In genomic region chr13:60455863-60456551, GRCm38 (mm10) we compare ENCODE assay signal across 13 mouse cellular contexts.
DNase-seq lines count a peak whose midpoint lies in the region; ATAC-seq and TF ChIP-seq lines count a peak whose summit lies in the region.
"Had no signal": no experiment of that assay in that cellular context is flagged by ENCODE, and none has a peak within 500 bp of the region (broad histone marks: within the 10 kb centered on the region; RNA-seq: fewer than 3 reads in every experiment).

No protein-coding gene starts in this region.

- H3K9me3 ChIP-seq in lung, embryonic 15.5 days = no peaks in the 10 kb centered on the region
- no peaks in the 10 kb centered on the region for H3K9me3 ChIP-seq in liver, postnatal 0 days (ENCODE audit: low read length)
- H3K9me3 ChIP-seq: midbrain, embryonic 12.5 days had no signal

- no peak for TF ChIP-seq CTCF in liver, postnatal 0 days (IDR thresholded peaks at IDR 0.05; ENCODE audit: low read depth)

- no peaks in the 10 kb centered on the region for H3K27me3 ChIP-seq in lung, embryonic 15.5 days
- no peaks in the 10 kb centered on the region for H3K27me3 ChIP-seq in myocyte (ENCODE audit: control insufficient read depth, insufficient read depth, insufficient read length)
- H3K27me3 ChIP-seq in liver, postnatal 0 days (ENCODE audit: insufficient read depth, low read length) = no peaks in the 10 kb centered on the region
- H3K27me3 ChIP-seq: midbrain, embryonic 12.5 days had no signal

- no peak overlapping the region for H3K4me3 ChIP-seq in lung, embryonic 15.5 days
- H3K4me3 ChIP-seq in myocyte = no peak overlapping the region
- H3K4me3 ChIP-seq in liver, postnatal 0 days (ENCODE audit: low read depth, low read length) = no peak overlapping the region
- H3K4me3 ChIP-seq: layer of hippocampus, adult 2 months; left cerebral cortex, adult 2 months; midbrain, embryonic 12.5 days had no signal

- H3K36me3 ChIP-seq in lung, embryonic 15.5 days = no peaks in the 10 kb centered on the region
- H3K36me3 ChIP-seq in myocyte (ENCODE audit: control insufficient read depth, insufficient read depth) = no peaks in the 10 kb centered on the region
- H3K36me3 ChIP-seq in liver, postnatal 0 days (replicated peaks; ENCODE audit: insufficient read depth, low read length) = no peaks in the 10 kb centered on the region
- H3K36me3 ChIP-seq: midbrain, embryonic 12.5 days had no signal

- no peak overlapping the region for H3K27ac ChIP-seq in lung, embryonic 15.5 days
- H3K27ac ChIP-seq in liver, postnatal 0 days (ENCODE audit: low read depth) = no peak overlapping the region
- H3K27ac ChIP-seq: layer of hippocampus, adult 2 months; left cerebral cortex, adult 2 months; midbrain, embryonic 12.5 days had no signal

- H3K4me2 ChIP-seq in lung, embryonic 15.5 days = peak overlapping the region; percentile 4; the same call in 1 of the 2 replicates
- peak overlapping the region; percentile 89 for H3K4me2 ChIP-seq in myocyte (ENCODE audit: low read depth)
- H3K4me2 ChIP-seq in liver, postnatal 0 days (ENCODE audit: low read depth, low read length) = no peak overlapping the region
- H3K4me2 ChIP-seq: midbrain, embryonic 12.5 days had no signal

- DNase-seq in lung, postnatal 14 days = no peak
- peak; percentile 35 for DNase-seq in brain, adult 2 months (ENCODE audit: low read depth, low spot score)
- peak; percentile 83 for DNase-seq in fibroblast of lung, adult 2 months (ENCODE audit: low read depth)
- no peak for DNase-seq in liver, postnatal 0 days
- DNase-seq in layer of hippocampus, adult 8-10 months (ENCODE audit: low spot score in 2 of 2) = no peak
- DNase-seq: cerebellum, adult 9-11 months had no signal

- TF ChIP-seq POLR2A in myocyte (IDR thresholded peaks at IDR 0.05; ENCODE audit: insufficient read length, low read depth) = no peak

- H3K4me1 ChIP-seq in lung, embryonic 15.5 days = peaks cover 15% of the 10 kb centered on the region
- H3K4me1 ChIP-seq in liver, postnatal 0 days (ENCODE audit: insufficient read depth) = no peaks in the 10 kb centered on the region
- H3K4me1 ChIP-seq: midbrain, embryonic 12.5 days had no signal

- H3ac ChIP-seq in myocyte (ENCODE audit: control insufficient read depth, insufficient read length) = no peak overlapping the region

- ATAC-seq in lung, embryonic 15.5 days (ENCODE audit: borderline replicate concordance, extremely low read depth, low FRiP score, low TSS enrichment) = no peak
- no peak for ATAC-seq in liver, postnatal 0 days

- 61% methylated on average over 10 of the region's 10 CpGs for WGBS in lung, embryonic 15.5 days
- WGBS in liver, postnatal 0 days (ENCODE audit: insufficient replicate concordance) = 71% methylated on average over 10 of the region's 10 CpGs

- no peak for TF ChIP-seq EP300 in liver, postnatal 0 days (IDR thresholded peaks at IDR 0.05; ENCODE audit: low read depth)

- H3K9ac ChIP-seq in lung, embryonic 15.5 days = no peak overlapping the region
- no peak overlapping the region for H3K9ac ChIP-seq in liver, postnatal 0 days (replicated peaks)
- H3K9ac ChIP-seq: forebrain, postnatal 0 days; lung, embryonic 14.5 days; midbrain, embryonic 12.5 days had no signal

- H3K79me2 ChIP-seq in myocyte (ENCODE audit: control insufficient read depth, insufficient read depth) = no peaks in the 10 kb centered on the region

TF ChIP-seq in myocyte, 11 proteins besides CTCF, POLR2A, EP300 and RAD21:
- TF ChIP-seq MYOD1 (IDR thresholded peaks at IDR 0.05; ENCODE audit: control insufficient read depth in 1 of 3, insufficient read length in 2 of 3, low read depth in 2 of 3) = peak in 2 of 3 experiments; percentile 32 to 49
- no peak for TF ChIP-seq USF1 (IDR thresholded peaks at IDR 0.05; ENCODE audit: low read depth)

Comparison
In these comparisons a context has a peak if more than half of its experiments do, and no peak if none do; other contexts are left out.
1. DNase-seq: peak in brain, adult 2 months (single experiment) and fibroblast of lung, adult 2 months (single experiment); none in lung, postnatal 14 days (single experiment), liver, postnatal 0 days (single experiment) and layer of hippocampus, adult 8-10 months (0 of 2).